ENCODE assay signal across 9 mouse cellular contexts in the genomic region with DNA sequence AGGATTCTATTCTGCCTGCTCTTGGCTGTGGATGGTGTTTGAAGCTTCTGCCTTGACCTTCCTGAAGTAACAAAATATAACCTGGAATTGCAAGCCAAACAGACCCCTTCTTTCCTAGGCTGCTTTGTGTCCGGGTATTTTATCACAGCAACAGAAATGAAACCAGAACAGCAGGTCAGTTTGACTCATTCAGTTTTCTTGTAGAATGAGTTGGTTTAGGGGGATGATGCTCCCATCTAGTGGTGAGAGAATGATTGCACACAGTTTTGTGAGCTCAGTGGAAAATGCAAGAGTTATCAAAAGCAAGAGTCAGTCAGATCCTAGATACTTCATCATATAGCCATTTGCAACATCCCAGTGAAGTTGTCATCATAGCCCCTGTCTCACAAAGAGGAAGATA. TPM values are rescaled to one million over a fixed set of nuclear protein-coding genes. Genes with fewer than 3 reads are reported as not detected.
DNase-seq lines count a peak whose midpoint lies in the region; ATAC-seq and TF ChIP-seq lines count a peak whose summit lies in the region.
"Had no signal": no experiment of that assay in that cellular context is flagged by ENCODE, and none has a peak within 500 bp of the region (broad histone marks: within the 10 kb centered on the region; RNA-seq: fewer than 3 reads in every experiment).

No protein-coding gene starts in this region.

- TF ChIP-seq CTCF in kidney, postnatal 0 days (IDR thresholded peaks at IDR 0.05; ENCODE audit: low read depth) = peak; percentile 81

- no peak overlapping the region for H3K4me3 ChIP-seq in kidney, postnatal 0 days (replicated peaks; ENCODE audit: low read depth, low read length)
- H3K4me3 ChIP-seq: limb, embryonic 13.5 days had no signal

- H3K4me2 ChIP-seq in kidney, postnatal 0 days (ENCODE audit: low read length) = no peak overlapping the region
- H3K4me2 ChIP-seq: limb, embryonic 13.5 days had no signal

- H3K9ac ChIP-seq in kidney, postnatal 0 days (ENCODE audit: low read depth, low read length) = no peak overlapping the region
- H3K9ac ChIP-seq: limb, embryonic 13.5 days had no signal

- no peaks in the 10 kb centered on the region for H3K4me1 ChIP-seq in kidney, postnatal 0 days (replicated peaks; ENCODE audit: insufficient read depth, low read length)
- H3K4me1 ChIP-seq: limb, embryonic 13.5 days had no signal

- 45% methylated on average over 1 of the region's 1 CpGs for WGBS in kidney, postnatal 0 days

- no peaks in the 10 kb centered on the region for H3K9me3 ChIP-seq in kidney, postnatal 0 days (replicated peaks; ENCODE audit: low read length)
- H3K9me3 ChIP-seq: limb, embryonic 13.5 days had no signal

- peak; percentile 20 for DNase-seq in adrenal gland, postnatal 14 days
- DNase-seq in adrenal gland, adult 8-10 months = no peak
- DNase-seq in kidney, postnatal 0 days (ENCODE audit: low spot score) = peak; percentile 66
- no peak for DNase-seq in kidney, adult 18-20 months
- DNase-seq in ES-CJ7 (ENCODE audit: low read depth, low spot score) = peak; percentile 37
- DNase-seq in induced T-regulatory cell, adult 2 months (ENCODE audit: low read depth) = peak; percentile 53
- no peak for DNase-seq in testis, postnatal 10 days (ENCODE audit: low spot score)
- DNase-seq in testis, postnatal 14 days (ENCODE audit: low spot score) = no peak

- H3K27me3 ChIP-seq in kidney, postnatal 0 days (ENCODE audit: insufficient read depth, low read length) = no peaks in the 10 kb centered on the region
- H3K27me3 ChIP-seq: limb, embryonic 13.5 days had no signal

- no peak overlapping the region for H3K27ac ChIP-seq in kidney, postnatal 0 days
- H3K27ac ChIP-seq: limb, embryonic 13.5 days had no signal

- ATAC-seq in kidney, postnatal 0 days (replicated peaks; ENCODE audit: low FRiP score, low read depth) = no peak

- H3K36me3 ChIP-seq in kidney, postnatal 0 days (ENCODE audit: insufficient read depth, low read length) = no peaks in the 10 kb centered on the region
- H3K36me3 ChIP-seq: limb, embryonic 13.5 days had no signal

RNA-seq across cellular contexts. Expression of gene Tmem177, which starts 16.7 kb away (rescaled TPM):
- total RNA-seq in adrenal gland, postnatal 14 days (2021) = 8.4 and 10.1 TPM in 2 replicates
- 10 to 100 TPM in 2 of 4 experiments, 1 to 10 TPM in 2; 7.9 to 11.4 (median 9.1) TPM for total RNA-seq in adrenal gland, adult 8-10 months (2022)
- 6.3 and 6.6 TPM in 2 replicates for polyA plus RNA-seq in kidney, postnatal 0 days (2015; fragmentation: Nextera tagmentation; extraction: Ambion mirVana)

Comparison
In these comparisons a context has a peak if more than half of its experiments do, and no peak if none do; other contexts are left out.
1. DNase-seq: peak in adrenal gland, postnatal 14 days (single experiment), kidney, postnatal 0 days (single experiment), ES-CJ7 (single experiment) and induced T-regulatory cell, adult 2 months (single experiment); none in adrenal gland, adult 8-10 months (single experiment), kidney, adult 18-20 months (single experiment), testis, postnatal 10 days (single experiment) and testis, postnatal 14 days (single experiment).